Mouse (Mus musculus) midbrain, embryonic 11.5 days (tissue): ENCODE data around the gene Ttc4. TPM values are rescaled to one million over a fixed set of nuclear protein-coding genes. Genes with fewer than 3 reads are reported as not detected.

Source experiments
- ATAC-seq: fragments of 200-750 bp; cut with Nextera tagmentation; 2 replicates; pipeline ENCODE4 v1.8.0; 2017; ENCODE audit warnings: moderate TSS enrichment, moderate library complexity; ENCODE audit not compliant: low FRiP score
- DNase-seq: peaks from one replicate; pipeline ENCODE4 v3.0.0; 2015; ENCODE audit warnings: low spot score; ENCODE audit errors: missing footprints
- H3K27ac ChIP-seq: fragments of 300-500 bp; sonication (generic); 2 replicates; pipeline ENCODE4 v1.5.1; 2014; ENCODE audit warnings: low read depth, low read length
- H3K27me3 ChIP-seq: fragments of 300-500 bp; sonication (generic); 2 replicates; pipeline ENCODE4 v1.6.1; 2014; ENCODE audit warnings: mild to moderate bottlenecking, low read length, moderate library complexity, mixed read lengths; ENCODE audit not compliant: control insufficient read depth, insufficient read depth
- H3K36me3 ChIP-seq: fragments of 300-500 bp; sonication (generic); 2 replicates; pipeline ENCODE4 v1.6.1; 2014; ENCODE audit warnings: mild to moderate bottlenecking, low read length, moderate library complexity, mixed read lengths; ENCODE audit not compliant: control insufficient read depth, insufficient read depth
- H3K4me1 ChIP-seq: fragments of 300-500 bp; sonication (generic); 2 replicates; pipeline ENCODE4 v1.6.1; 2014; ENCODE audit warnings: low read length; ENCODE audit not compliant: control insufficient read depth, insufficient read depth
- H3K4me2 ChIP-seq: fragments of 300-500 bp; sonication (generic); 2 replicates; pipeline ENCODE4 v1.6.1; 2014; ENCODE audit warnings: mild to moderate bottlenecking, moderate library complexity
- H3K4me3 ChIP-seq: fragments of 300-500 bp; sonication (generic); 2 replicates; pipeline ENCODE4 v1.5.1; 2014; ENCODE audit warnings: low read depth, low read length
- H3K9ac ChIP-seq: fragments of 300-500 bp; sonication (generic); 2 replicates; pipeline ENCODE4 v1.6.1; 2014; ENCODE audit warnings: low read length
- H3K9me3 ChIP-seq: fragments of 300-500 bp; sonication (generic); 2 replicates; pipeline ENCODE4 v1.6.1; 2016; ENCODE audit warnings: low read length; ENCODE audit not compliant: control insufficient read depth
- WGBS: fragments of 180-500 bp; shearing (Covaris S2); extraction: QIAGEN DNeasy Blood & Tissue Kit; methylation state at CpG from one replicate; pipeline ENCODE4 v1.1.7; 2014; 5-methylcytosine and 5-hydroxymethylcytosine counted together
- polyA plus RNA-seq: library from polyadenylated mRNA; unstranded; fragments of >200 nt; fragmentation: Nextera tagmentation; extraction: Ambion mirVana; gene quantifications from 2 replicates; pipeline ENCODE4 v1.2.1, GENCODE M21; 2014

Ttc4 gene
- polyA plus RNA-seq, 1 experiment from 2014 or later = 97.3 TPM

GRCm38 (mm10) chr4:106613560-106613959, 65.2 kb downstream of the Ttc4 start:
- no peak overlapping the region for H3K4me2 ChIP-seq
- H3K9ac ChIP-seq = no peak overlapping the region
- no peaks in the 10 kb centered on the region for H3K36me3 ChIP-seq
- H3K27me3 ChIP-seq = no peaks in the 10 kb centered on the region
- 80% methylated on average over 3 of the region's 3 CpGs for WGBS
- H3K4me1 ChIP-seq = peaks cover 4% of the 10 kb centered on the region; the same call in 1 of the 2 replicates
- H3K9me3 ChIP-seq = no peaks in the 10 kb centered on the region
- no peak overlapping the region for H3K4me3 ChIP-seq
- DNase-seq (no peak), ATAC-seq (no peak)
- H3K27ac ChIP-seq = no peak overlapping the region

- 78% methylated on average over 8 of the region's 8 CpGs for WGBS
- Histone ChIP-seq H3K27ac (no peak overlapping the region), H3K9ac (no peak overlapping the region), H3K4me2 (no peak overlapping the region), H3K27me3 (no peaks in the 10 kb centered on the region), H3K36me3 (no peaks in the 10 kb centered on the region), H3K4me1 (peaks cover 4% of the 10 kb centered on the region; the same call in 1 of the 2 replicates), H3K4me3 (no peak overlapping the region), H3K9me3 (no peaks in the 10 kb centered on the region)
- ATAC-seq (no peak), DNase-seq (no peak)
Observed at GRCm38 (mm10) chr4:106613105-106613504, 65.6 kb downstream of the Ttc4 start.

Other genes starting within 250 kb of the Ttc4 start
- 1.1 and 1.4 TPM in 2 replicates for gene Pcsk9, start 214.6 kb downstream of the Ttc4 start, polyA plus RNA-seq
- gene Bsnd, start 186.7 kb downstream of the Ttc4 start, polyA plus RNA-seq = not detected in 2 replicates
- gene Dhcr24, start 117.9 kb downstream of the Ttc4 start, polyA plus RNA-seq = 25.0 and 27.1 TPM in 2 replicates
- gene Lexm, start 61.7 kb downstream of the Ttc4 start, polyA plus RNA-seq = 0.18 and 0.25 TPM in 2 replicates
- not detected in 2 replicates for gene Ttc22, start 56.5 kb downstream of the Ttc4 start, polyA plus RNA-seq
- gene Pars2, start 27.9 kb downstream of the Ttc4 start, polyA plus RNA-seq = 11.4 and 12.4 TPM in 2 replicates
- 0.07 TPM in 1 of 2 replicates, not detected in the other for gene Mroh7, start 52.0 kb upstream of the Ttc4 start, polyA plus RNA-seq
- not detected in 2 replicates for gene Fam151a, start 54.9 kb upstream of the Ttc4 start, polyA plus RNA-seq
- gene Acot11, start 126.1 kb upstream of the Ttc4 start, polyA plus RNA-seq = 1.3 TPM in 2 replicates
- gene Ssbp3, start 231.8 kb upstream of the Ttc4 start, polyA plus RNA-seq = 124 and 132 TPM in 2 replicates